Mouse (Mus musculus) erythroblast, adult 5-6 weeks (primary cell): ENCODE data around the gene Dnaaf2. TPM values are rescaled to one million over a fixed set of nuclear protein-coding genes. Genes with fewer than 3 reads are reported as not detected.

Experiments used
- ATAC-seq: replicated peaks from 2 replicates; pipeline ENCODE4 v1.8.0; 2016; ENCODE audit warnings: moderate number of reproducible peaks, mild to moderate bottlenecking, moderate TSS enrichment, inconsistent platforms; ENCODE audit not compliant: poor library complexity, low FRiP score, severe bottlenecking
- total RNA-seq, 2 experiments: library from RNA; stranded (forward) in 1 of 2; stranded (reverse) in 1 of 2; fragments of 150-400 nt in 1 of 2; fragments of 200-764, 138-1000 nt in 1 of 2; gene quantifications; 2 replicates each; pipeline versions ENCODE4 v1.2.3 to v1.2.4; 2015 to 2017; ENCODE audit warnings: low replicate concordance in 2 of 2

Gene Dnaaf2
- total RNA-seq, 2 experiments from 2014 or later = 0.19 to 2.9 TPM

DNA sequence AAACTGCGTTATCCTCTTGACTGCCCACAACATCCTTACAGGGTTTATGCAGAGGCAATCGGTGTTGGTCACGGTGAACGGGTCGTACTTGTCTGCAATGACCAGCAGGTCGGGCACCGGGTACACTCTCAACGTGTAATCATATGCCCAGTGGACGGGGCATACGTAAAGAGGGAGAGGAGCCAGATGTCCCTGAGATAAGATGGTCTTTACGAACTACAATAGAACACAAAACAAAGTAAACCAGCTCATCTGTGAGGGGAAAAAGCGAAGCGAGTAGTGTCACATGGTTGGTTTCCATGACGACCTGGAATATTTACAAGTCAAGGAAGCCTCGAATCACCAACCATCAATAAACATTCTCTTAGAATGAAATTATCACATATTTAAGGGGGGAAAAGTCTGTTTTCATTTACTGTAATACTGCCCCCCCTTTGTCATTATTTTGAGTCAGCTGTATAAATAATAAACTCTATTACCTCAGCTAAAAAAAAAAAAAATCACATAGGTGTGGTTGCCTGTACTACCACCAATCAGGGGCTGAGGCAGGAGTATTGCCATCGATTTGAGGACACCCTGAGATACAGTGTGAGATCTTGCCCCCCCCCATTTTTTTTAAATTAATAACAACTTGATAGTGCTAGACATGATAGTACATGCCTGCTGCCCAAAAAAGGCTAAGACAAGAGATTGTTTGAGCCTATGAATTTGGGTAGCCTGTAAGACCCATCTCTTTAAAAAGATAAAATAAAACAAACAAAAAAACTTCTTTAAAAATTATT is 6.0 kb upstream of the Dnaaf2 start, which contains the start of gene Gm49384:
Gene Gm49384 (minus strand): TSS at position 216 of the 782 bp plus-strand sequence.
- ATAC-seq = no peak

DNA sequence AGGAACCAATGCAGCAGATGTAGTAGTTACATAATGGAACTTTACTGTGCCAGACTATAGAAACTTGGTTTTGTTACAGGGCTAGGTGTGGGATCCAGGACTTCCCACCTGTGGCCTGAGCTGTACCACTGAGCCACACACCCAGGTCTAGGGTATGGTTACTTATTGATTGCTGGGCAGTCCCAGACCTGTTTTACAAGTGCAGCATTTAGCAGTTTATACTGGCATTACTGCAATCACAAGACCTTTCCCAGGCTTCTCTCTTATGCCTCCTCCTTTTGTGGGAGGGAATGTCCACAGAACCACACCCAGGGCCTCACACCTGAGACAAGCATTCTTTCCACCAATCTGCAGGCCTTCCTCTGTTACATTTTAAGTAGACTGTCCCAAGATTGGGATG is 756 bp upstream of the Dnaaf2 start:
- ATAC-seq = no peak

DNA sequence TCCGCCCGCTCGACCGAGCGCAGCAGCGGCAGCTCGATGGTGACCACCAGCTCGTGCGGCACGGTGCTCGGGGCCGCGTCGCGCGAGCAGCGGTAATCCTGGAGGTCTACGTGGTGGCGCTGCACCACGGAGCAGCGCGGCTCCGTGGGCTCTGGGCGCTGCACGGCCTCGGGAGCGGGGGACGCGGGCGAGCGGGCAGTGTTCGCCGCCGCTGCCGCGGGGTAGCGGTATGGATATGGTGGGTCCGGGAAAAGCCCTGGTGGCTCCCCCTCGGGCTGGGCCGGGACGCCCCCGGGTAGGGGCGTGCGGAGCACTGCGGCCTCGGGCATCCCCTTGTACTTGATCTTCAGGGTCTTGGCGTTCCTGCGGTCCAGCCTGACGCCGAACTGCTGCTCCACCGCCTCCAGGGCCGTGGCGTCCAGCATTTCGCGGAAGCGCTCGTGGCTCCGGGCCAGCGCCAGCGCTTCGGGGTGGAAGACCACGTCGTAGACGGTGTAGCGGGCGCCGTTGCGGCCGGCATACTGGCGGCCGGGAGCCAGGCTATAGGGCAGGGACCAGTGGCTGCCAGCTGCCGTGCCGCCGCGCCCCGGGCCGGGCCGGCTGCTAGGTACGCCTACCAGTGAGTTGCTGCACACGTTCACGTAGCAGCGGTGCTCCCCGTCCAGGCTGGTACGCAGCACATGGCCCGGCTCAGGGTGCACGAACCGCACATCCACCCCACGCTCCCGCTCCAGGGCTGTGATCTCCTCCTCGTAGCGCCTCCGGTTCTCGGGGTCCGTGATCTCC is 658 bp downstream of the Dnaaf2 start:
- ATAC-seq = peak; percentile 77

DNA sequence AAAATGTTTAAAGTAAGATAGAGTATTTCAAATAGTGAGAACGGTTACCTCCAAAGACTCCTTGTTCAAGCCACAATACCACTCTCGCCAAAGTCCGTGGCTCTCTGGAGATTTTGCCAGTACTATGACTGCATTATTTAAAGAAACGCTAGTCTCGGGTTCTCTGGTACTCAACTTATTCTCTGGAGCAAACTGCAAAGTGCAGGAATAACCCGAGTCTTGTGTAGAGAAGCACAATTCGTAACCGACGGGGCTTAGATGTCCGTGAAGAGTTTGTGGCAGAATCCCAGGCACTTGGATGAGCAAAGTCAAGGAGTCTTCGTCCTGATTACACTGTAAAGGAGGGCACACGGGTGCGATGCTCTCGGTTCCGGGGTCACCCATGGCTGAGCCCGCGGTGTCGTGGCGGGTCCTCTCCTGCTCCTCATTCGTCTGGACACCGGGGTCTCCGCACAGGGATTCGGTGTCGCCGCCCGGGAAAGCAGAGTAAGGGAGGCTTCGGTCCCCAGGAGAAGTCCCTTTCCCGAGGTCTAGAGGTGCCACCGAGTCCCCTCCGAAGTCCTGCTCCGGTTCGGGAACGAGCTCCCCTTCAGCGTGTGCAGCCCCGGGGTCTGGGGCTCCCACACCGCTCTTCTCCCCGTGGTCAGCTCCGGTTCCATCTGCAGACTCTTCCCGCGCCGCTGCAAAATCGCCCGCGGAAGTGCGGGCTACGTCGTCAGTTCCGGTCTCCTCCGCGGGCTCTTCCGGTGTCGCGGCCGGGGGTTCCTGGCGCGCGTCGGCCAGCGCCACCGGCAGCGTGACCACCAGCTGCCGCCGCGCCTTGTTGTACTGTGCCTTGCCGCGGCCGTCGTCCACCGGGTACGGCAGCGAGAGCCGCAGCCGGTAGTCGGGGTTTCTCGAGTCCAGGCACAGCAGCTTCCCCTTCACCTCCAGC is 1.5 kb downstream of the Dnaaf2 start, which contains the start of gene Gm49383:
Gene Gm49383 (minus strand): TSS at position 661 of the 934 bp plus-strand sequence.
- ATAC-seq = peak; percentile 67

DNA sequence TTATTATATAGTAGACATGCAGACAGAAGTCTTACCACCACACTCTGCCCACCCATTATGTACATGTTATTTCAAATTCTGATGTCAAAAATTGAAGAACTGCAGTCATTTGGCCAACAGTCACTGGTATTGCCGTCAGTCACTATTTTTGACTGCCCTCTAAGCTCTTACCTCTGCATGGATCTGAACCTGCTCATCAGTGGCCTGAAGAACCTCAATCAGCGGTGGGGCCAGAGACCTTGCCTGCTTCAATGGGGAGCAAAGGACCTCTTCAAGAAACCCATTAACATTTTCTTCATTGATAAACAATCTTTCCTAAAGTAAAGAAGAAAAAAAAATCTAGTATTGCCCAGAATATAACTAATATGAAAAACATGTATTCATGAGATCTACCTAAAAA is 5.6 kb downstream of the Dnaaf2 start:
- ATAC-seq = no peak

DNA sequence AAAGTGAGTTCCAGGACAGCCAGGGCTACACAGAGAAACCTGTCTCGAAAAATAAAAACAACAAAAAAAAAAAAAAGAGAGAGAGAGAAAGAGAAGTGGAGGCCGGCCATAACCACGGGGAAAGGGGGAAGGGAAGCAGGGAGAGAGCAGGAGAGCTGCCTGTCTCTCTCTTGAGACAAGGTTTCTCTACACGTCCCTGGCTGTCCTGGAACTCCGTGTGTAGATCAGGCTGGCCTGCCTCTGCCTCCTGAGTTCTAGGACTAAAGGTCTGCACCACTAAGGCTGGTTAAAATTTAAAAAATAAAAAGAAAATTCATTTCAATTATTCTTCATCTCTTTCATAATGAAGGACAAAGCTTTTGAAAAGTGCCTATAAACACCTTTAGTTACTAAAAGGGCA is 6.8 kb downstream of the Dnaaf2 start:
- no peak for ATAC-seq

DNA sequence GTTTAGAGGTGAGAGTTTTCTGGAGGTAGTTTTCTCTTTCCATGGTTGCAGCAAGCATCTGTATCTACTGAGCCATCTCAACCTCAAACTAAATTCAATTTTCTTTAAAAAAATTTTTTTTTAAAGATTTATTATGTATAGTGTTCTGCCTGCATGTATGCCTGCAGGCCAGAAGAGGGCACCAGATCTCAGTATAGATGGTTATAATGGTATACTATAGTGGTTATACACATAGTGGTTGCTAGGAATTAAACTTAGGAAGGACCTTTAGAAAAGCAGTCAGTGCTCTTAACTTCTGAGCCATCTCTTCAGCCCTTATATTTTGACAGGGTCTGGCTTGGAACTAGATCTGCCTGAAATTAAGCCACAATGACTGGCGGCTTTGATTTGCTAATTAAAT is 7.7 kb downstream of the Dnaaf2 start:
- ATAC-seq = peak; percentile 70; the same call in 1 of the 2 replicates

DNA sequence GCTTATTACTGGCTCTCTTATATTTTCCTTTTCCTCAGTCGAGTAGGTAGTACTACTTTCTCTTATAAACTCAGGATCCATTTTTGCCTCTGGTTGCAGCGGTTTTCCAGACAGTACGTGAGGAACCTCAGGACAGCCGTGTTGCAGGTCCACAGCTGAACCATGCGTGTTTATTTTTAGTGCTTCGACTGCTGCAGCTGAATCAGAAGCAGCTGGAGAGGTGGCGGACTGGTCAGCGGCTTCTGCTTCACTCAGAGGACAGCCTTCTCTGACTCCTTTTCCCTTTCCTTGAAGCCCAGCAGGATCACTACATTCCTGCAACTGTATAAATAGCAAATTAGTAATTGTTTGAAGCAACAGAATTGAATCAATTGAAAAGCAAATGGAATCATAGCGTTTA is 8.2 kb downstream of the Dnaaf2 start:
- no peak for ATAC-seq

DNA sequence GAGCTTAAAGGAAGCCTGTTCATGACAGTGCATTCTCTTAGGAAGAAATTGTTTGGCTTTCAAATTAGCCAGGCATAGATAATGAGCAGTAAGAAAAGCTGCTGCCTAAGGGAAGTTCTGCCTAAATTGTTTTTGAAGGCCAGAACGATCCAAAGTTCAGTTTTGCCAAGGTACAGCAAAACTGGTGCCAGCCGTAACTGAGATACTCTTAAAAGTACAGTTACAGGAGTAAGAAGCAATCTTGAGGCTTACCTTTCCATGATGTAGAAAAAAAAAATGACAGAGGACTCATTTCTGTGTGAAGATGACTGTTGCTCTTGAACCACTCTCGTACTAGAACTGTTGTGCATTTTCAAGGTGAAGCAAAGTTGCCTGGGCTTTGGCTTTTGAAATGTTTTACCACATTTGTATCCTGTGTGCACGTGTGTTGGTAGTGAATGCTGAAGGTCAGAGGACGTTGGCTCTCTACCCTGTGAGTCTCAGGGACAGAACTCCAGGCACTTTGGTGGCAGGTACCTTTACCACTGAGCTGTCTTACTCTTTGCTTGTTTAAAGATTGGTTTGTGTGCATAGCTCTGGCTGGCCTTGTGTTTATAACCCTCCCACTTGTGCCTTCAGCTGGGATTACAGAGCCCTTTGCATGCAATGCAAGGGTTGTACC is 11.3 kb downstream of the Dnaaf2 start:
- ATAC-seq = no peak

DNA sequence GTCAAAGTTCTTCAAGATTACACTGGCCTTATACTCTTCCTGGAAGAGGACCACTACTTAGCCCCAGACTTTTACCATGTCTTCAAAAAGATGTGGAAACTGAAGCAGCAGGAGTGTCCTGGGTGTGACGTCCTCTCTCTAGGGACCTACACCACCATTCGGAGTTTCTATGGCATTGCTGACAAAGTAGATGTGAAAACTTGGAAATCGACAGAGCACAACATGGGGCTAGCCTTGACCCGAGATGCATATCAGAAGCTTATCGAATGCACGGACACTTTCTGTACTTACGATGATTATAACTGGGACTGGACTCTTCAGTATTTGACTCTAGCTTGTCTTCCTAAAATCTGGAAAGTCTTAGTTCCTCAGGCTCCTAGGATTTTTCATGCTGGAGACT is 12.9 kb downstream of the Dnaaf2 start:
- ATAC-seq = no peak

DNA sequence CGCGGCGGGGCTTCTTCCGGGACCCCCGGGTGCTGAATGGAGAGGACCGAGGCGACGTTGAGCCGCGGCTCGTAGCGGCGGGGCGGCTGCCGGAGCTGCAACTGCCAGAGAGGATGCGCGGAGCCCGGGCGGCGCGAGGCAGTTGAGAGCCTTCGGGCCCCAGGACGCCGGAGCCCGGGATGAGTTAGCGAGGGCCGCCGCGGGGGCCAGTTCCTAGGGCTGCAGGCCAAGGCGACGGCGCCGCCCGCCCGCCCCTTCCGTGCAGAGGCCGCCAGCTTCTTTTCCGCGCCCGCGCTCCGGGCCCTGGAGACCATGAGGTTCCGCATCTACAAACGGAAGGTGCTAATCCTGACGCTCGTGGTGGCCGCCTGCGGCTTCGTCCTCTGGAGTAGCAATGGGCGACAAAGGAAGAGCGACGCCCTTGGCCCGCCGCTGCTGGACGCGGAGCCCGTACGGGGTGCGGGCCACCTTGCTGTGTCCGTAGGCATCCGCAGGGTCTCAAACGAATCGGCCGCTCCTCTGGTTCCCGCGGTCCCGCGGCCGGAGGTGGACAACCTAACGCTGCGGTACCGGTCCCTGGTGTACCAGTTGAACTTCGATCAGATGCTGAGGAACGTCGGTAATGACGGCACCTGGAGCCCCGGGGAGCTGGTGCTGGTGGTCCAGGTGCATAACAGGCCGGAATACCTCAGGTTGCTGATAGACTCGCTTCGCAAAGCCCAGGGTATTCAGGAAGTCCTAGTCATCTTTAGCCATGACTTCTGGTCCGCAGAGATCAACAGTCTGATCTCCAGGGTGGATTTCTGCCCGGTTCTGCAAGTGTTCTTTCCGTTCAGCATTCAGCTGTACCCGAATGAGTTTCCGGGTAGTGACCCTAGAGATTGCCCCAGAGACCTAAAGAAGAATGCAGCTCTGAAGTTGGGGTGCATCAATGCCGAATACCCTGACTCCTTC is 13.6 kb downstream of the Dnaaf2 start:
- ATAC-seq = peak; percentile 42

DNA sequence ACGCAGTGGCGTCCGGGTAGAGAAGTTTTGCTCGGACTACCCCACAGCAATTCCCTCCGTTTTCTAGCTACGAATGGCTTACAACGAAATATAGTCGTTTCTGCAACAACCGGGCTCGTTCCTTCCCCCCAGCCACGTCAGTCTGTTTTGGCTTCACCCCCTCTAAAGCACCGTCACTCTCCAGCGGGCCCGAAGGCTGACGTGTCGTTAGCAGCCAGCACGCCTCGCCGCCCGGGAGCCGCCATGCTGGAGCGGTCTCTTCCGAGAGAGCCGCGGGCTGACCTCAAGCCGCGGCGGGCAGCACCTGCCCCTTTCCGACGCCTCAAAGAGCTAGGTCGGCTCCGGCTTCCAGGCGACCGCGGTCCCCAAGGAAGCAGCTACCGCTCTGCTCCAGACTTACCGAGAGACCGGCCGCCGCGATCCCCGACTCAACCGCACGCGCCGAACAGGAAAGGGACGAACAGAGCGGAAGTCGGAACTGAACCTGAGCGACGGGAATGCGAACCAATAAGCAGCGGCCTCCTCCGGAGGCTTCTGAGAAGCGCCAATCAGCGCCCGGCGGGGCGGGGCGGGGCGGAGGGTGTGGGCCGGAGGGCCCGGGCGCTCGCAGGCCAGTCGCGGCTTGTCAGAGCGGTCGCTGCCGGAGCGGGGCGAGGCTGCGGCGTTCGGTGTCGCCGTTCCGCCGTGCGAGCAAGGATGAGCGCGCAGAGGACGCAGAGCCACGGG is 14.5 kb downstream of the Dnaaf2 start, which contains the start of the genes Rpl36al and Mgat2:
Gene Rpl36al (minus strand): TSS at position 501 of the 726 bp plus-strand sequence.
Gene Mgat2 (plus strand): TSS at position 575 of the 726 bp plus-strand sequence.
- ATAC-seq = peak; percentile 95

DNA sequence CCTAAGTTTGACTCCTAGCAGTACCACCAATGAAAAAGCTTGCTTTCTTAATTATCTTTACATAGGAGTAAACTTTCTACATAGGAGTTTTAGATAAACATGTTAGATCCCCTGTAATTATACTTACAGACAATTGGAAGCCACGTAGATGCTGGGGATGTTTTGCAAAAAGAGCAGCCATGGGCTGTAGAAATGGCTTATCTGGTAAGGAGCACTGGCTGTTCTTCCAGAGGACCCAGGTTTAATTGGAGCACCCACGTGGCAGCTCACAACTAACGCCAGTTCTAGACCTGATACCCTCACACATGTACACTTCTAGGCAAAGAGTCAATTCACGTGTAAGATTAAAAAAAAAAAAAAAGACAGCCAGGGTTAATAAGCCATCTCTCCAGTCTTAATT is 16.4 kb downstream of the Dnaaf2 start:
- ATAC-seq = no peak

DNA sequence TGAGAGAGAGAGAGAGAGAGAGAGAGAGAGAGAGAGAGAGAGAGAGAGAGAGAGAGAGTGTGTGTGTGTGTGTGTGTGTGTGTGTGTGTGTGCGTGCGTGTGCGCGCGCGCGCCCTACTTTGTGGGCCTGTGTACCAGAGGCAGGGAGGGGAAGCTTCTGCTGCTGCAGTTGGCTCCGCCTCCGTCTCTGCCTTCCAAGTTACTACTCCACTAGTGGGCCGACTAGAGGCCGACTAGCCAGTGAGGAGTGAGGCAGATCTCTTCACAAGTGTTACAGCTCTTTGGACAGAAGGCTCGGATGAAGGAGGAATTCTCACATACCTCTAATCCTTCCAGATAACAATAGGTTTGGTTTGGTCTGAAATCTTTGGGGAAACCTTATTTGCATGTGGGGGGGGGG is 18.9 kb downstream of the Dnaaf2 start:
- no peak for ATAC-seq

DNA sequence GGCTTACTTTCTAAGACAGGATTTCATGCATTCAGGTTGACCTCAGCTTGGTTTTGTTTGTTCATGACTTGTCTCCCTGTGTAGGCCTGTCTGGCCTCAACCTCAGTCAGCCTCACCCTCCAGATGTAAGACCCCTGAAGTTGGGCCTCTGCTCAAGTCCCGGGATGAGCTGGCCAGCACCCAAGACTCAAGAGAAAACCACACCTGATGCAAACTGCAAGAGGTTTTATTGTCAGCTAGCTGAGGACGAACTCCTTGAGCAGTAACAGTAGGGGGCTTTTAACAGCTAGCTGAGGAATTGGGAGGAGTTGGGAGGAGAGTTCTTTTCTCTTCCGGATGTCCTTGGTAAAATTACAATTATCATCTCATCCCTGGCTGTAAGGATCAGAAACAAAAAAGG is 20.7 kb downstream of the Dnaaf2 start:
- no peak for ATAC-seq

DNA sequence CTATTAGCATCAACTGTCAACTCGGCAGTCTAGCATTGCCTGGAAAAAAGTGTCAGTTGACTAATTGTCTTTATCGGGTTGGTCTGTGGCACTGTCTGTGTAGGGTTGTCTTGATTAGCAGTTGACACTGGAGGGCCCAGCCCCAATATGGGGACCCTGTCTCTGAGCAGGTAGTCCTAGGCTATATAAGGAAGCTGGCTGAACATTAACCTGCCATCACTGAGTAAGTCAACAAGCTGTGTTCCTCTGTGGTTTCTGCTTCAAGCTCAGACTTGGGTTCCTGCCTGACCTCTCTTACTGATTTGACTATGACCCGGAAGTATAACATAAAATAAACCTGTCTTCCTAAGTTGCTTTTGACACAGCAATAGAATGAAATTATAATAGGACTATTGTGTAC is 22.3 kb downstream of the Dnaaf2 start:
- no peak for ATAC-seq

DNA sequence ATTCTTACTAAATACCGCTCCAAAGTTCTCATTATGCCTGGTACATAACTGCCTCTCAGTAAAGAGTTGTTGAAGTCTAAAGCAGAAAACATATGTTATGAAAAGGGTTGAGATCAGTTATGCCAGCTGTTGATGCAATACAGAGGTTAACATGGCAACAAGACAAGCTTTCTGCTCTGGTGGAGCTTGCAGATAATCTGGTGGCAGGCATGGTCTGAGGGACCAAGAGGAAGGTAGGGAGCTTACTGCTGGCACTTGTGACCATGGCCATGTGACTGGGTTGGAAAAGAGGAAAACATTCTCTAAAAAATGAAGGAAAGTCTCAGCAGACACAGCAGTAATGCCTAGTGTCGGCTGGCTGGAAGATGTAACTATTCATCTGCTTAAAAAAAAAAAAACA is 26.9 kb downstream of the Dnaaf2 start:
- ATAC-seq = no peak
